Mouse (Mus musculus) MEL (cell line): Measurements from ENCODE around the gene App. TPM values are rescaled to one million over a fixed set of nuclear protein-coding genes. Genes with fewer than 3 reads are reported as not detected.

Experiments used
- DNase-seq: peaks from one replicate; pipeline ENCODE4 v3.0.0; 2011; ENCODE audit warnings: low read depth, low spot score
- H3K27ac ChIP-seq: 2 replicates; pipeline ENCODE4 v1.5.1; 2012; ENCODE audit warnings: low read depth, mild to moderate bottlenecking, control low read depth, low read length, moderate library complexity; ENCODE audit not compliant: control insufficient read depth
- H3K27me3 ChIP-seq, 2 experiments: fragments of 150-350 bp in 1 of 2; sonication (generic) in 1 of 2; 2 replicates each; pipeline ENCODE4 v1.6.1; 2012; ENCODE audit warnings: low read length in 2 of 2, mild to moderate bottlenecking in 2 of 2, improper control_type of control experiment in 1 of 2, moderate library complexity in 1 of 2; ENCODE audit not compliant: insufficient read depth in 2 of 2, control insufficient read depth in 1 of 2
- H3K36me3 ChIP-seq, 2 experiments: 2 replicates each; pipeline ENCODE4 v1.6.1; 2012 to 2014; ENCODE audit warnings: low read length in 2 of 2, improper control_type of control experiment in 1 of 2, inconsistent platforms in 1 of 2, mild to moderate bottlenecking in 1 of 2; ENCODE audit not compliant: insufficient read depth in 2 of 2, control insufficient read depth in 1 of 2
- H3K4me1 ChIP-seq, 2 experiments: fragments of 150-350 bp in 1 of 2; sonication (generic) in 1 of 2; 2 replicates each; pipeline ENCODE4 v1.6.1; 2012; ENCODE audit warnings: low read length in 2 of 2, improper control_type of control experiment in 1 of 2, mild to moderate bottlenecking in 1 of 2; ENCODE audit not compliant: insufficient read depth in 2 of 2, control insufficient read depth in 1 of 2
- H3K4me3 ChIP-seq, 2 experiments: fragments of 150-350 bp in 1 of 2; sonication (generic) in 1 of 2; 2 replicates each; pipeline ENCODE4 v1.5.1; 2012; ENCODE audit warnings: low read depth in 2 of 2, low read length in 2 of 2, mild to moderate bottlenecking in 2 of 2, moderate library complexity in 2 of 2, control low read depth in 1 of 2, improper control_type of control experiment in 1 of 2; ENCODE audit not compliant: control insufficient read depth in 1 of 2, insufficient read depth in 1 of 2
- H3K79me2 ChIP-seq: 2 replicates; pipeline ENCODE4 v1.6.1; 2012; ENCODE audit warnings: mild to moderate bottlenecking, low read length, moderate library complexity; ENCODE audit not compliant: control insufficient read depth, poor library complexity, insufficient read depth
- H3K9ac ChIP-seq: 2 replicates; pipeline ENCODE4 v1.6.1; 2012; ENCODE audit warnings: low read depth, mild to moderate bottlenecking, control low read depth, low read length, moderate library complexity; ENCODE audit not compliant: control insufficient read depth, poor library complexity, severe bottlenecking
- H3K9me3 ChIP-seq: fragments of 150-350 bp; sonication (generic); replicated peaks from 2 replicates; pipeline ENCODE4 v1.6.1; 2012; ENCODE audit warnings: mild to moderate bottlenecking, low read length, improper control_type of control experiment, moderate library complexity; ENCODE audit not compliant: insufficient read depth
- CHD1 ChIP-seq: IDR thresholded peaks from 2 replicates; pipeline ENCODE4 v1.6.1; 2012; ENCODE audit warnings: low read depth, mild to moderate bottlenecking, inconsistent platforms, low read length, improper control_type of control experiment
- CTCF ChIP-seq, 3 experiments: IDR thresholded peaks in 2 of 3; conservative IDR thresholded peaks in 1 of 3; 2 replicates each; pipeline ENCODE4 v1.5.1; 2011 to 2012; ENCODE audit warnings: low read length in 3 of 3, low read depth in 2 of 3, mild to moderate bottlenecking in 2 of 3, improper control_type of control experiment in 1 of 3, inconsistent platforms in 1 of 3, mixed read lengths in 1 of 3, moderate library complexity in 1 of 3; ENCODE audit not compliant: control insufficient read depth in 1 of 3, insufficient read depth in 1 of 3, poor library complexity in 1 of 3, severe bottlenecking in 1 of 3
- ELF1 ChIP-seq: IDR thresholded peaks from 2 replicates; pipeline ENCODE4 v1.6.1; 2014; ENCODE audit warnings: low read depth, mild to moderate bottlenecking, inconsistent platforms, low read length, improper control_type of control experiment, moderate library complexity
- EP300 ChIP-seq, 2 experiments: IDR thresholded peaks; 2 replicates each; pipeline ENCODE4 v1.6.1; 2011; ENCODE audit warnings: improper control_type of control experiment in 2 of 2, low read length in 2 of 2, low read depth in 1 of 2, mild to moderate bottlenecking in 1 of 2
- GABPA ChIP-seq: IDR thresholded peaks from 2 replicates; pipeline ENCODE4 v1.6.1; 2012; ENCODE audit warnings: low read depth, mild to moderate bottlenecking, inconsistent platforms, low read length, improper control_type of control experiment, moderate library complexity
- GATA1 ChIP-seq: IDR thresholded peaks from 2 replicates; pipeline ENCODE4 v1.6.1; 2011; ENCODE audit warnings: low read depth, low read length, improper control_type of control experiment
- KAT2A ChIP-seq: conservative IDR thresholded peaks from 2 replicates; pipeline ENCODE4 v1.6.1; 2012; ENCODE audit warnings: low read depth, low read length, improper control_type of control experiment, inconsistent platforms
- MAX ChIP-seq: IDR thresholded peaks from 2 replicates; pipeline ENCODE4 v1.6.1; 2011; ENCODE audit warnings: low read length, improper control_type of control experiment
- MYB ChIP-seq: IDR thresholded peaks from 2 replicates; pipeline ENCODE4 v1.6.1; 2011; ENCODE audit warnings: mild to moderate bottlenecking, low read depth, low read length, improper control_type of control experiment
- MYC ChIP-seq: IDR thresholded peaks from 2 replicates; pipeline ENCODE4 v1.6.1; 2011; ENCODE audit warnings: low read depth, mild to moderate bottlenecking, low read length, improper control_type of control experiment, moderate library complexity
- NELFE ChIP-seq: IDR thresholded peaks from 2 replicates; pipeline ENCODE4 v1.6.1; 2011; ENCODE audit warnings: low read depth, low read length, improper control_type of control experiment
- NRF1 ChIP-seq: IDR thresholded peaks from 2 replicates; pipeline ENCODE4 v1.6.1; 2014; ENCODE audit warnings: low read depth, mild to moderate bottlenecking, inconsistent platforms, low read length, improper control_type of control experiment, moderate library complexity; ENCODE audit not compliant: poor library complexity, insufficient read depth, severe bottlenecking
- POLR2A ChIP-seq, 2 experiments: IDR thresholded peaks; 2 replicates each; pipeline ENCODE4 v1.6.1; 2011 to 2012; ENCODE audit warnings: low read length in 2 of 2, mild to moderate bottlenecking in 2 of 2, control low read depth in 1 of 2, improper control_type of control experiment in 1 of 2, low read depth in 1 of 2, moderate library complexity in 1 of 2; ENCODE audit not compliant: control insufficient read depth in 1 of 2, insufficient read depth in 1 of 2, poor library complexity in 1 of 2
- POLR2AphosphoS2 ChIP-seq: IDR thresholded peaks from 2 replicates; pipeline ENCODE4 v1.6.1; 2011; ENCODE audit warnings: low read length, improper control_type of control experiment
- RAD21 ChIP-seq: IDR thresholded peaks from 2 replicates; pipeline ENCODE4 v1.6.1; 2011; ENCODE audit warnings: mild to moderate bottlenecking, low read depth, low read length, improper control_type of control experiment
- RCOR1 ChIP-seq: IDR thresholded peaks from 2 replicates; pipeline ENCODE4 v1.6.1; 2012; ENCODE audit warnings: low read depth, mild to moderate bottlenecking, inconsistent platforms, low read length, improper control_type of control experiment
- SIN3A ChIP-seq: IDR thresholded peaks from 2 replicates; pipeline ENCODE4 v1.6.1; 2012; ENCODE audit warnings: low read length, improper control_type of control experiment, inconsistent platforms
- TAL1 ChIP-seq: IDR thresholded peaks from 2 replicates; pipeline ENCODE4 v1.6.1; 2012; ENCODE audit warnings: mild to moderate bottlenecking, inconsistent platforms, low read length, moderate library complexity, mixed read lengths
- UBTF ChIP-seq: IDR thresholded peaks from 2 replicates; pipeline ENCODE4 v1.6.1; 2012; ENCODE audit warnings: low read depth, mild to moderate bottlenecking, inconsistent platforms, low read length, improper control_type of control experiment, moderate library complexity, borderline replicate concordance; ENCODE audit not compliant: insufficient read depth
- ZC3H11A ChIP-seq: IDR thresholded peaks from 2 replicates; pipeline ENCODE4 v1.6.1; 2012; ENCODE audit warnings: low read depth, mild to moderate bottlenecking, inconsistent platforms, low read length, improper control_type of control experiment
- ZNF384 ChIP-seq: IDR thresholded peaks from 2 replicates; pipeline ENCODE4 v1.6.1; 2012; ENCODE audit warnings: low read depth, mild to moderate bottlenecking, inconsistent platforms, low read length, improper control_type of control experiment
- polyA plus RNA-seq, 2 experiments: library from polyadenylated mRNA; stranded (reverse) in 1 of 2; unstranded in 1 of 2; fragments of >175 nt in 1 of 2; fragments of >200 nt in 1 of 2; gene quantifications; 2 replicates each; pipeline versions ENCODE4 v1.2.1 to v1.2.4; 2012; ENCODE audit warnings: low replicate concordance in 2 of 2, low read depth in 1 of 2; ENCODE audit not compliant: insufficient read length in 2 of 2, insufficient read depth in 1 of 2, missing spikeins in 1 of 2
- total RNA-seq: library from RNA; depleted of rRNA; stranded (reverse); fragments of 300-350 nt; gene quantifications from 2 replicates; pipeline ENCODE4 v1.2.3, GENCODE M21; 2012

The App gene
- total and polyA plus RNA-seq, 3 experiments, result not detected

- Histone ChIP-seq H3K27me3 (no peaks in the 10 kb centered on the region), H3K9ac (no peak overlapping the region), H3K27ac (no peak overlapping the region), H3K36me3 (no peaks in the 10 kb centered on the region), H3K4me1 (no peaks in the 10 kb centered on the region), H3K4me3 (no peak overlapping the region), H3K9me3 (no peaks in the 10 kb centered on the region), H3K79me2 (no peaks in the 10 kb centered on the region)
- TF ChIP-seq POLR2AphosphoS2, result no peak
- TF ChIP-seq CHD1, result no peak
- TF ChIP-seq TAL1, result no peak
- no peak for TF ChIP-seq MYB
- no peak for TF ChIP-seq GABPA
- TF ChIP-seq CTCF (IDR thresholded peaks at IDR 0.05 in 2 of 3, conservative IDR thresholded peaks at IDR 0.05 in 1 of 3; ENCODE audit: control insufficient read depth in 1 of 3, insufficient read depth in 1 of 3, low read depth in 2 of 3, low read length in 3 of 3, poor library complexity in 1 of 3, severe bottlenecking in 1 of 3), result no peak
- no peak for TF ChIP-seq SIN3A
- TF ChIP-seq MYC, result no peak
- TF ChIP-seq EP300 (IDR thresholded peaks at IDR 0.05; ENCODE audit: low read depth in 1 of 2, low read length in 2 of 2), result no peak
- DNase-seq, result no peak
These were observed 8.4 kb downstream of the App start for GRCm38 (mm10) chr16:85165177-85165576.

GRCm38 (mm10) chr16:85162779-85163178, 10.8 kb downstream of the App start:
- H3K9ac ChIP-seq, result no peak overlapping the region
- H3K4me3 ChIP-seq, result no peak overlapping the region
- DNase-seq, result no peak
- H3K27ac ChIP-seq, result no peak overlapping the region
- no peaks in the 10 kb centered on the region for H3K27me3 ChIP-seq
- H3K79me2 ChIP-seq, result no peaks in the 10 kb centered on the region
- TF ChIP-seq MAX (no peak), MYC (no peak), NELFE (no peak), ZNF384 (no peak), RCOR1 (no peak), RAD21 (no peak), GATA1 (no peak), UBTF (no peak), POLR2A (IDR thresholded peaks at IDR 0.05; ENCODE audit: control insufficient read depth in 1 of 2, insufficient read depth in 1 of 2, low read depth in 1 of 2, low read length in 2 of 2, poor library complexity in 1 of 2) (no peak), EP300 (IDR thresholded peaks at IDR 0.05; ENCODE audit: low read depth in 1 of 2, low read length in 2 of 2) (no peak), KAT2A (no peak), ZC3H11A (no peak), NRF1 (no peak), ELF1 (no peak), TAL1 (no peak), MYB (no peak), GABPA (no peak)
- H3K36me3 ChIP-seq, result no peaks in the 10 kb centered on the region
- no peaks in the 10 kb centered on the region for H3K4me1 ChIP-seq
- H3K9me3 ChIP-seq, result no peaks in the 10 kb centered on the region
